Mouse (Mus musculus) gastrocnemius, postnatal 14 days (tissue): ENCODE data around the gene Rnf34. TPM values are rescaled to one million over a fixed set of nuclear protein-coding genes. Genes with fewer than 3 reads are reported as not detected.

Source experiments
- DNase-seq: peaks from one replicate; pipeline ENCODE4 v3.0.0; 2021; ENCODE audit warnings: mixed read lengths
- intact Hi-C: fragments of 180-260 bp; cut with DNase I; formaldehyde crosslinking; loops from one replicate; pipeline ENCODE4 v1.15.1; 2025; ENCODE audit warnings: low total_unique reads
- long read RNA-seq, 2 experiments: library from polyadenylated mRNA; stranded (forward); transcript quantifications; one replicate each; pipeline ENCODE4 v2.0.0; 2021
- total RNA-seq, 2 experiments: library from RNA; stranded (reverse); gene quantifications; 2 replicates each; pipeline ENCODE4 v1.2.3; 2021

Rnf34 gene
- 10 to 100 TPM; 14.9 to 17.6 TPM for total RNA-seq
- long read RNA-seq, experiment 1, full-length matches to known transcripts = 12 of 15 reads
- long read RNA-seq, experiment 1, partial matches to known transcripts = 2 of 15 reads
- long read RNA-seq, experiment 1, other reads (novel, unspliced or antisense) = 1 of 15 reads
- long read RNA-seq, experiment 2, full-length matches to known transcripts = 21 of 25 reads
- long read RNA-seq, experiment 2, partial matches to known transcripts = 2 of 25 reads
- long read RNA-seq, experiment 2, other reads (novel, unspliced or antisense) = 2 of 25 reads

DNA sequence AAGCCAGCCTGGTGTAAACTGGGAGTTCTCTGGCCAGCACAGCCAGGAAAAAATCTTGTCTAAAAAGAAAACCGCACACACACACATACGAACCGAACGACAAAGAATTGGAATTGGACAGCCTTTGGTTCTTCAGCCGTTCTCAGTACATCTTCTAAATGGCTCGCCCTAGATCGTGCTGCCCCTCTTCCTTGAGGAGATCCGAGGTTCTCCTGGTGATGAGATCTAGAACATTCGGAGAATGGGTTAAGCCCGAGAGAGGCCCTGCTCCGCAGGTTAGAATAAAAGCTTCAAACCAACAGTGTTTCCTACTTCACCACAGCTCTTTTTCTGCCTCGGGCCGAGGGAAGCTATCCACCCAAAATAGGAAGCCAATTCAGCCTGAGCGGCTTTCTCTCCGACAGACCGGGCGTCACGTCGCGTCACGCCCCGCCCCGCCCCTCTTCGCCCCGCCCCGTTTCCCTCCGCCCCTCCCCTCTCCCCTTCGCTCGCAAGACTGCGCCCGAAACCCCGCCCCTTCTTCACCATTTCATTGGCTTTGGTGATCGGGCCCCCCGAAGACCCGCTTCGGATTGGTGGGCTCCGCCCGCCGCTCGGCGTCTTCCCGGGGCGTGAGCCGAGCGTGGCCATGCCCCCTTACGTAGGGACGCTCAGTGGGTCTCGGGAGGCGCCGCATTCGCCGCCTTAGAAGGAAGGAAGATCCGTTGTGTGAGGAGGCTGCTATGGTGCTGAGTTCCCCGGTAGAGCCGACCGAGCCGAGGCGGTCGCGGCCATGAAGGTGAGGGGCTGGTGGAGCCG, at the start of gene Rnf34:
Gene Rnf34, plus strand, starts transcription at position 528 of the 798 bp plus-strand sequence.
- DNase-seq = peak; percentile 99
- intact Hi-C loops = no loop called here

GRCm38 (mm10) chr5:122800345-122801010, 49.4 kb upstream of the Rnf34 start:
- no peak for DNase-seq
- intact Hi-C loops = no loop called here

DNA sequence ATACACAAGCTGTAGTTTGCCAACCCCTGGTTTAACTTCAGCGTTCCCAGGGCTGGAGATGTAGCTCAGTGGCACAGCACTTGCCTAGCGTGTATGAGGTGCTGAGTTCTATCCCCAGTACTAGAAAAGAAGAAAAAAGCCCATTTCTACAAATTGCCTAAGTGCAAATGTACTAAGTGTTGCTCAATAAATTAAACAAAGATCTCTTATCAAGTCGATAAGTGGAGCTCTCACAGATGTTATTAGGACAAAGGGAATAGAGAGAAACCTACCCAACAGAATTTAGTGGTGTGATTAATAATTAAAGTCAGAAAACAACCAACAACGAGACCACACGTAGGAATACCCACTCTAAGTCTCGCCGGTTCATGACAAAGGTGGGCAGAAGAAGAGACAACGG, 48.2 kb upstream of the Rnf34 start:
- no peak for DNase-seq
- intact Hi-C loops = no loop called here

GRCm38 (mm10) chr5:122802706-122803105, 47.1 kb upstream of the Rnf34 start:
- no peak for DNase-seq
- intact Hi-C loops = no loop called here

DNA sequence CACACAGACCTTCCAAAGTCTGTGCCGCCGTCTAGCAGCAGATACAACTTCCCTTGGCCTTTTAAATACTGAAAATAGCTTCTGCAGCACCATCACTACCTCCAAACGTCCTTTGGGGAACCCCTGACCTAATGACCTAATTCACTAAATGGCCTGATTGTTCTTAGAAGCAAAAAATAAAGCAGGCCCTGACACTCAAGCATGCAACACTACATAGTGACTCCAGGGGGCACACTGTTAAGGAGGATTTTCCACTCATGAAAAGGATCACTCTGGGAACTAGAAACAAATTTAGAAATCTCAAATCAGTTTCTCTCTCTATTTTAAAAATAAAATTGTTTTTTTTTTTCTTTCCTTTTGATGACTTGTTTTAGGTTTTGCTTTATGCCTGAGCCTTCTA, 44.3 kb upstream of the Rnf34 start:
- no peak for DNase-seq
- intact Hi-C loops = no loop called here

GRCm38 (mm10) chr5:122811364-122812079, 38.3 kb upstream of the Rnf34 start:
- intact Hi-C loops = no loop called here
- peak; percentile 42 for DNase-seq

GRCm38 (mm10) chr5:122812699-122813098, 37.1 kb upstream of the Rnf34 start:
- DNase-seq = no peak
- intact Hi-C loops = no loop called here

GRCm38 (mm10) chr5:122820777-122821523, 28.9 kb upstream of the Rnf34 start, which contains the start of gene Anapc5:
TSS of gene Anapc5 (minus strand) at chr5:122821339.
- peak; percentile 91 for DNase-seq
- intact Hi-C loops = no loop called here

GRCm38 (mm10) chr5:122821524-122821885, 28.3 kb upstream of the Rnf34 start:
- DNase-seq = no peak
- intact Hi-C loops = no loop called here

- DNase-seq = no peak
- intact Hi-C loops = no loop called here
Observed at GRCm38 (mm10) chr5:122822441-122822840, 27.4 kb upstream of the Rnf34 start.

DNA sequence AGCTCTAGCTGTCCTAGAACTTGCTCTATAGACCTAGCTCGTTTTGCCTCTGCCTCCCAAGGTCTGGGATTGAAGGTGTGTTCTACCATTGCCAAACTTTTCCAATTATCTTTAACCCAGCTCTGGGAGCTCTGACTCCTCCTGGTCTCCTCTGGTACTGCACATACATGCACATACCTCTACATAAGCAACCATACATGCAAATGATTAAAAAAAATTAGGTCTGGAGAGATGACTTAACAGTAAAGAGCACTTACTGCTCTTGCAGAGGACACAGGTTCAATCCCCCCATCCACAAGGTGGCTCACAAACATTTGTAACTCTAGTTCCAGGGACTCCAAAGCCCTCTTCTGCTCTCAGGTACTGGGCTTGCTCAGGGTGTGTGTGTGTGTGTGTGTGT, 25.9 kb upstream of the Rnf34 start:
- intact Hi-C loops = no loop called here
- DNase-seq = no peak

DNA sequence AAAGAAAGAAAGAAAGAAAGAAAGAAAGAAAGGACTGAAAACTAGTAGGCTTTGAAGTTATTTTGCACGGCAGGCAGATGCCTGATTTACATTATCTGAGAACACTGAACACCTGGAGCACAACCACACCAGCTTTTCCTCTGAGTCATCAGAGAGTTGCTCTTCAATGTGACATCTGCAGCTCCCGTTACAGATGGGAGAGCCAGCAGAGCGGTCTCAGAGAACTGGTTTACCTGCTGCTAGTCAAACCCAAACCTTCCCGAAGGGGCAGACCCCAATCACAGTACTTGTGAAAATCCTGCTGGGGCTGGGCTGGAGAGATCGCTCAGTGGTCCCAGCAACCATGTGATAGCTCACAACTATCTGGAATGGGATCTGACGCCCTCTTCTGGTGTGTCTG, 25.4 kb upstream of the Rnf34 start:
- intact Hi-C loops = no loop called here
- no peak for DNase-seq

DNA sequence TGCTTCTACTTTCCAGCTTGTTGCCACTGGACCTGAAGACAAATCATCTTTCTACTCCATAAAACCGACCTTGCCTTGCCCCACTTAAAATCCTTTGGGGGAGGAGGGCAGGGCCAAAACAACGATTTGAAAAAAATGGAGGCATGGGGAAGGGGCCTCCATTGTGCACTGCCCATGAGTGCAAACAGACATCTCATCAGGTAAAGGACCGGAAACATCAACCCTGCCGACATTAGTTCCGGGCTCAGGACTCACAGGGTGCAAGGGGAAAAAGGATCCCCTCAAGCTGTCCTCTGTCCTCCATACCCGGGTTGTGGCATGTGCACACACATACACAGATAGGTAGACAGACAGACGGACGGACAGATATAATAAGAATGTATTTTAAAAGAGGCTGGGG, 24.7 kb upstream of the Rnf34 start:
- intact Hi-C loops = no loop called here
- DNase-seq = no peak

DNA sequence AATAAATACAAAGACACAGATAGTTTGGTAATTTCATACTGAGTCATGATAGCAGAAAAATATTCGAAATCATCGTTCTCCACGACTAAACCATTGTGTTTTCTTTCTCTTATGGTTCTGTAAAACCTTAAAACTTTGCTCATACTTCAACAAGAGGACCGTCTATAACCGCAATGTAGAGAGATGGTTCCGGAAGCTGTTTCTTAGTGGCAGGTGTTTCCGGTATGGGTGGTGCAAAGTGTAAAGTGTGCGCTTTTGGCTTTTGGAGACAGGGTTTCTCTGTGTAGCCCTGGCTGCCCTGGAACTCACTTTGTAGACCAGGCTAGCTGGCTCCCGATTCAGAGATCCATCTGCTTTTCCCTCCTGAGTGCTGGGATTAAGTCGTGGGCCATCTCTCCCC, 17.3 kb upstream of the Rnf34 start:
- DNase-seq = no peak
- intact Hi-C loops = no loop called here

GRCm38 (mm10) chr5:122832996-122833395, 16.9 kb upstream of the Rnf34 start:
- no peak for DNase-seq
- intact Hi-C loops = no loop called here

GRCm38 (mm10) chr5:122841126-122841525, 8.7 kb upstream of the Rnf34 start:
- intact Hi-C loops = no loop called here
- no peak for DNase-seq

DNA sequence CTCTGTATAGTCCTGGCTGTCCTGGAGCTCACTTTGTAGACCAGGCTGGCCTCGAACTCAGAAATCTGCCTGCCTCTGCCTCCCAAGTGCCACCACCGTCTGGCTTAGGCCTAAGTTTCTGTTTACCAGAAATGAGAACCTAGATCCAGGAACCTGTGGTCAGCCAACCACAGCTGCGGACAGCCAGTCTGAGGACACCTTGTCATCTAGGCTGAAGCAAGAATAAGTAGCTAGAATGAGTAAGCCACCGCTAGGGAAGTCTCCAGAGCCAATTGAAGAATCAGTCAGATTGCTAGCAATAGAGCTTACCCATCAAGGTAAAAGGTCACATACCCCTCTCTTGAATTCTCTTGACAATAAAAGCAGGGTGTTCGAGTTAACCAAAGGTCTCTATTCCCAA, 6.0 kb upstream of the Rnf34 start:
- intact Hi-C loops = no loop called here
- DNase-seq = no peak

- intact Hi-C loops = no loop called here
- DNase-seq = peak; percentile 72
Observed at GRCm38 (mm10) chr5:122850319-122851002, 613 bp downstream of the Rnf34 start.

GRCm38 (mm10) chr5:122852611-122853010, 2.8 kb downstream of the Rnf34 start:
- intact Hi-C loops = no loop called here
- DNase-seq = no peak
